Mouse (Mus musculus) lung, postnatal 0 days (tissue): ENCODE results near the gene Il17c.
A peak's percentile ranks its signal among the peaks of the same experiment; 100 is the strongest.

ENCODE experiments used
- CTCF ChIP-seq: IDR thresholded peaks from 2 replicates; pipeline ENCODE4 v1.5.1; 2016; ENCODE audit warnings: antibody characterized with exemption, mild to moderate bottlenecking
- EP300 ChIP-seq: IDR thresholded peaks from 2 replicates; pipeline ENCODE4 v1.6.1; 2016; ENCODE audit warnings: antibody characterized with exemption, mild to moderate bottlenecking, control low read depth

GRCm38 (mm10) chr8:122435375-122435774 lies 13.6 kb downstream of the Il17c start:
- peak; percentile 57 for TF ChIP-seq CTCF
- TF ChIP-seq EP300: no peak
